Mouse (Mus musculus) small intestine, adult 2 months (tissue): ENCODE measurements around the gene Pgm2l1. TPM values are rescaled to one million over a fixed set of nuclear protein-coding genes. Genes with fewer than 3 reads are reported as not detected.

ENCODE experiments used
- H3K27ac ChIP-seq: fragments of 200-500 bp; 2 replicates; pipeline ENCODE4 v1.5.1; 2012; ENCODE audit warnings: low read depth, low read length, control low read depth, inconsistent platforms; ENCODE audit not compliant: insufficient read depth
- H3K27me3 ChIP-seq: fragments of 200-500 bp; 2 replicates; pipeline ENCODE4 v1.6.1; 2012; ENCODE audit warnings: mild to moderate bottlenecking, moderate library complexity, low read length, inconsistent platforms; ENCODE audit not compliant: control insufficient read depth, insufficient read depth
- H3K36me3 ChIP-seq: fragments of 200-500 bp; 2 replicates; pipeline ENCODE4 v1.6.1; 2012; ENCODE audit warnings: mild to moderate bottlenecking, low read length, control low read depth, inconsistent platforms; ENCODE audit not compliant: control insufficient read depth, insufficient read depth
- H3K4me1 ChIP-seq: fragments of 200-500 bp; 2 replicates; pipeline ENCODE4 v1.6.1; 2012; ENCODE audit warnings: low read length, inconsistent platforms, mixed read lengths; ENCODE audit not compliant: control insufficient read depth, insufficient read depth, insufficient read length
- H3K4me3 ChIP-seq: fragments of 200-500 bp; 2 replicates; pipeline ENCODE4 v1.5.1; 2012; ENCODE audit warnings: low read depth, mild to moderate bottlenecking, control low read depth, inconsistent platforms, low read length, moderate library complexity
- CTCF ChIP-seq: fragments of 200-500 bp; IDR thresholded peaks from 2 replicates; pipeline ENCODE4 v1.5.1; 2012; ENCODE audit warnings: low read depth, mild to moderate bottlenecking, control low read depth, inconsistent platforms, low read length, moderate library complexity, mixed read lengths; ENCODE audit not compliant: insufficient replicate concordance, insufficient read length; ENCODE audit errors: extremely low read depth
- POLR2A ChIP-seq: fragments of 200-500 bp; IDR thresholded peaks from 2 replicates; pipeline ENCODE4 v1.6.1; 2012; ENCODE audit warnings: low read depth, mild to moderate bottlenecking, control low read depth, inconsistent platforms, low read length, moderate library complexity
- WGBS: fragments of 180-500 bp; shearing (Covaris S2); methylation state at CpG from one replicate; pipeline ENCODE4 v1.1.7; 2018; 5-methylcytosine and 5-hydroxymethylcytosine counted together
- polyA plus RNA-seq: library from polyadenylated mRNA; depleted of rRNA; stranded (reverse); fragments of >200 nt; gene quantifications from 2 replicates; pipeline ENCODE4 v1.2.3, GENCODE M21; 2012

Gene Pgm2l1
- polyA plus RNA-seq, 1 experiment = 1.5 TPM

DNA sequence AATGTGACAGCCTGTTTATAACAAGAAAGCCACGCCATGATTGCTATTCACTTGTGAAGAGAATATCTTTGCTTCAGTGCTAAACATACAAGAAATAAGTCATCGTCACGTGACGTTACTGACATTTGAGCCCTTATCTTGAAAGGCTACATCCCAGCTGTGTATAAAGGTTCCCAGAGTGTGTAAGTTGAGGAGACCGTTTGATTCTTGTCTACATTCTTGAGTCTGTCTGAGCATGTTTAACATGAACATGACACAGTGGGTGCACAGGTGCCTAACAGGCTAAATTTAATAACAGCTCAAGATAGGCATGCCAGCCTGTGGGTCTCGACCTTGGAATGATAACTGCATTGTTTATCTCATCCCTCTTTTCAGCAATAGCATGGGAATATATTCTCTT, 47.3 kb downstream of the Pgm2l1 start:
- H3K4me3 ChIP-seq = no peak overlapping the region
- peaks cover 3% of the 10 kb centered on the region; the same call in 1 of the 2 replicates for H3K36me3 ChIP-seq
- no peak for TF ChIP-seq CTCF
- TF ChIP-seq POLR2A = no peak
- no peak overlapping the region for H3K27ac ChIP-seq
- H3K27me3 ChIP-seq = no peaks in the 10 kb centered on the region
- H3K4me1 ChIP-seq = no peaks in the 10 kb centered on the region
- 80% methylated on average over 6 of the region's 6 CpGs for WGBS

DNA sequence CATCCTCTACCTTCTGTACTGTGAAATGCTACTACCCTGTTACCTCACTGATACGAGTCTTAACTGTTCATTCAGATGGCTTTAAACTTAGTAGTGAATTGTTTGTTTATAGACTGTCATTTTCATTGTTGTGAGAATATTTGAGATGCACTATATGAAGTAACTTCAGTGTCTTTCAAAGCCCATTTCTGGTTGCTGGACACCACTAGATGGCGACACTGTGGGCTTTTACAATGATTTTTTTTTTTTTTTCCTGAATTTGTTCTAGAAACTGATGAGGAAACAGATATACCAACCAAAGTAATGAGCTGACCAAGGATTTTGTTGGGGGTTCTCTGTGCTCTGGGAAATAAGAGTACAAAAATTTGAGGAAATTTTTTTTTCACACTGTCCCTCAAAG, 49.2 kb downstream of the Pgm2l1 start:
- 54% methylated on average over 2 of the region's 2 CpGs for WGBS
- no peaks in the 10 kb centered on the region for H3K27me3 ChIP-seq
- no peaks in the 10 kb centered on the region for H3K4me1 ChIP-seq
- no peak overlapping the region for H3K27ac ChIP-seq
- TF ChIP-seq CTCF = no peak
- TF ChIP-seq POLR2A = no peak
- no peak overlapping the region for H3K4me3 ChIP-seq
- H3K36me3 ChIP-seq = peaks cover 3% of the 10 kb centered on the region; the same call in 1 of the 2 replicates

DNA sequence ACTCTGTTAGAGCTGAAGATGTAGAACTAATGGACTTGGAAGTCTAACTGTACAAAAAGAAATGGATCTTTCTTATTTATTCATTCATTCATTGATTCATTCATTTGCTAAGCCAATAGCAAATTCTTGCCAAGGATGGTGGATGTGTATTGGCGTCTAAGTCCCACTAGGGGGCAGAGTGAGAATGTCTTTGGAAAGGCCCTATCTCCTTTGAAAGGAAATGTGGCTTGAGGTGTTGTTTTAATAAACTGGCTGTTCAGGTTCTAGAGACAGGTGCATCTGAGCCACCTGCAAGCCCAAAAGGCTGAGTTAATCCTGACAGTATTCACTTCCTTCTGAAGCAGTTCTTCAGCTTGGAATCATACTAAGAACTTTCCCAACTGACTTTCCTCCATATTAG, 52.6 kb downstream of the Pgm2l1 start:
- 0% methylated on average over 1 of the region's 1 CpGs for WGBS
- Histone ChIP-seq H3K27me3 (peaks cover 4% of the 10 kb centered on the region; the same call in 1 of the 2 replicates), H3K27ac (no peak overlapping the region), H3K36me3 (0 out of 2 replicates have a peak, but pooled peaks cover 1% of the 10 kb centered on the region), H3K4me1 (no peaks in the 10 kb centered on the region), H3K4me3 (no peak overlapping the region)
- TF ChIP-seq CTCF (no peak), POLR2A (no peak)

DNA sequence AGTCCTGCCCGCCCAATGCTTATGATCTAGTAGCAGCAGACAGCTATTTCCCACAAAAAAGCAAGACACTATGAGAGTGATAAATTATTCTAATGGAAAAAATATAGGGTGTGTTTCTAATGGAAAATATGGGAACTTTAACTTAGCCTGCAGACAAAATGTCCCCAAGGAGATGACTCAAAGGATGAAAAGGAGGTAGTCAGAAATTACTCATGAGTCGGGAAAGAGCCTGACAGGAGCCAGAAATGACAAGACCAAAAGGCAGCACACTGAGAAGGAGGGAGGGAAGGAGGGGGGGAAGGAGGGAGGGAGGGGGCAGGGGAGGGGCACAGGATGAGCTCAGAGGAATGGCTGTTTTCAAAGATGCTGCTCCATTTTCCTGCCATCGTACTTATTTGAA, 54.4 kb downstream of the Pgm2l1 start:
- Histone ChIP-seq H3K27me3 (peaks cover 17% of the 10 kb centered on the region), H3K4me3 (no peak overlapping the region), H3K36me3 (0 out of 2 replicates have a peak, but pooled peaks cover 1% of the 10 kb centered on the region), H3K4me1 (no peaks in the 10 kb centered on the region; the same call in 1 of the 2 replicates), H3K27ac (no peak overlapping the region)
- WGBS = 77% methylated on average over 3 of the region's 3 CpGs
- no peak for TF ChIP-seq CTCF
- no peak for TF ChIP-seq POLR2A

DNA sequence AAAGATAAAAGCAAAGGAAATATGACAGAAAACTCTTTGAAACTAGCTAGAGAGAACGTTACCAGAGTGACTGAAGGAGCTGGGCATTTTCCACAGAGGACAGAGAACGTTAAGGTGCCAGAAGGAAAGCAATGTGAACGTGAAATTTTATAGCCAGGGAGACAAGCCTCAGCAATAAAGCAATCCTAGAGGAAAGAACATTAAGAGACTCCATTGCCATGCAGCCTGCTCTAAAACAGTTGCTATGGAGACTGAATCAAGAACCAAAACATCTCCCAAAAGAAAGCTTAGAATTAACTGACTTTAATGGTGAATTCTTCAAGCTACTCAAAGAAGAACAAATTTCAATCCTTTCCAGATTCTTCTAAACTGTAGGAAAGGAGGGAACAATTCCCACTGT, 56.1 kb downstream of the Pgm2l1 start:
- no peak overlapping the region for H3K4me3 ChIP-seq
- no peaks in the 10 kb centered on the region for H3K36me3 ChIP-seq
- no peak overlapping the region for H3K27ac ChIP-seq
- no peak for TF ChIP-seq POLR2A
- H3K27me3 ChIP-seq = peaks cover 17% of the 10 kb centered on the region
- 14% methylated on average over 3 of the region's 3 CpGs for WGBS
- H3K4me1 ChIP-seq = no peaks in the 10 kb centered on the region; the same call in none of the 2 replicates

DNA sequence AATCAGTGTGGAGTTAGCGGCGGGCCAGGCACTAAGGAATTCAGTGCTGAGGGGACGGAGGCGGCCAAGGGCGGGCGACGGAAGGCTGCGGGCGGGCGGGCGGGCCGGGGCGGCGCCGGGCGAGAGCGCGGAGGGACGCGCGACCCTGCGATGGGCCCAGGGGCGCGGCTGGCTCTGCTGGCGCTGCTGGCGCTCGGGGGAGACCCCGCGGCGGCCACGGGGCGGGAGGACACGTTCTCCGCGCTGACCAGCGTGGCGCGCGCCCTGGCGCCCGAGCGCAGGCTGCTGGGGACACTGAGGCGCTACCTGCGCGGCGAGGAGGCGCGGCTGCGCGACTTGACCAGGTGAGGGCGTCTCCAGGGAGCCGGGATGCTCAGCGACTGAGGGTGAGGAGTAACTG, 58.2 kb downstream of the Pgm2l1 start, which contains the start of gene P4ha3:
TSS of gene P4ha3 (plus strand) at position 138 of the 400 bp plus-strand sequence.
- TF ChIP-seq POLR2A (no peak), CTCF (0 out of 2 replicates have a peak, but pooled peaks have one; percentile 7)
- H3K36me3 ChIP-seq = no peaks in the 10 kb centered on the region
- no peaks in the 10 kb centered on the region; the same call in none of the 2 replicates for H3K4me1 ChIP-seq
- 1% methylated on average over 53 of the region's 53 CpGs for WGBS
- H3K27ac ChIP-seq = no peak within 1 kb of the TSS
- peaks cover 17% of the 10 kb centered on the region for H3K27me3 ChIP-seq
- peak within 1 kb of the TSS; percentile 46 for H3K4me3 ChIP-seq

DNA sequence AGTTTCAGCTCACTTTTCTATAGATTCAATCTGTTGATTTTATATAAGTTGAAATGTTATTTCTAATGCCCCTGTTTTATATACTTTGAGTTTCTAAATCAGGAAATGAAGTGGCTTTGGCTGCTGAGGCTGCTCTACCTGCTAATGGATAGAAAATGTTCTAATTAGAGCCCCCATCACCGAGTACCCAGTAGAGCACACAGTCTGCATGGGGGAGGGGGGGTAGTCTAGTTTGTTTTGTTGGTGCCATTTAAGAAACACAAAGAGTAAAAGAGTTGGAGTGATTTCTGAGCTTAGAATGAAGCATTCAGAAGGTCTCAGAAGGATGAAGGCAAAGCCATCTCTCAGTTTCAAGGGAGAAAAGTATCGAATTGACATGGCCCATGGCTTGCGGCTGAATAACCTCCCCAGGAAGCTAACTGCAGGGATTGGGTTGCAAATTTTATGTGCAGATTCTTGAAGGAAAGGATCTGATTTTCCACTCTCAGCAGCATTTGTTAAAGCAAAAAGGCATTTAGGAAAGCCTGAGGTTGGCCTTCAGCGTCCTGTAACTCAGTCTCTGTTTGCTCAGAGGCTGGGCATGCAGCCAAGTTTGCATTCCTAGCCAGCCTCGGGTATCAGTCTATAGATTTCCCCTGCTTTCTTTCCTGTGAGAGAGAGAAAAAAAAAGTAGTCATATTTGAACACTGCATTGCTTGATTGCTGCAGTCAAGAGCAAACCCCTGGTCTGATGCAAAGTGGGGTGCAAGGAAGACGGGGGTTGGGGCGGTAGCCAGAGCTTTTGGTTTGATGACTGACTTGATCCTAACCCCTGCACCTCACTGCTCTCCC, 60.8 kb downstream of the Pgm2l1 start:
- Histone ChIP-seq H3K4me1 (no peaks in the 10 kb centered on the region; the same call in none of the 2 replicates), H3K36me3 (no peaks in the 10 kb centered on the region), H3K4me3 (no peak overlapping the region), H3K27ac (no peak overlapping the region), H3K27me3 (peaks cover 17% of the 10 kb centered on the region)
- 20% methylated on average over 7 of the region's 7 CpGs for WGBS
- TF ChIP-seq POLR2A (no peak), CTCF (no peak)
